Comparison of ENCODE assay signal across 12 mouse cellular contexts in genomic region chr12:86243936-86244335, GRCm38 (mm10).
"Had no signal": no experiment of that assay in that cellular context is flagged by ENCODE, and none has a peak within 500 bp of the region (broad histone marks: within the 10 kb centered on the region; RNA-seq: fewer than 3 reads in every experiment).

No protein-coding gene starts in this region.

- H3K9me3 ChIP-seq: liver, embryonic 15.5 days; neural tube, embryonic 13.5 days; stomach, embryonic 15.5 days had no signal

- H3K27me3 ChIP-seq: liver, embryonic 15.5 days; neural tube, embryonic 13.5 days; stomach, embryonic 15.5 days had no signal

- H3K4me3 ChIP-seq: liver, embryonic 15.5 days; neural tube, embryonic 13.5 days; stomach, embryonic 15.5 days had no signal

- ATAC-seq: lung, postnatal 0 days; midbrain, embryonic 16.5 days had no signal

- DNase-seq: kidney, postnatal 4 days; lung, adult 2 months; lung, postnatal 36 days; retina, postnatal 1 day; thymus, postnatal 4 days had no signal

- H3K27ac ChIP-seq: kidney, postnatal 0 days; layer of hippocampus, adult 2 months; liver, embryonic 15.5 days; neural tube, embryonic 13.5 days; stomach, embryonic 15.5 days had no signal
